Mouse (Mus musculus) stomach, adult 2 months (tissue): ENCODE measurements around the gene Eml4. TPM values are rescaled to one million over a fixed set of nuclear protein-coding genes. Genes with fewer than 3 reads are reported as not detected.

Source experiments
- polyA plus RNA-seq: library from polyadenylated mRNA; depleted of rRNA; stranded (reverse); fragments of >200 nt; gene quantifications from 2 replicates; pipeline ENCODE4 v1.2.3, GENCODE M21; 2012; rRNA removed

The Eml4 gene
- 1.7 and 2.5 TPM in 2 replicates for polyA plus RNA-seq

DNA sequence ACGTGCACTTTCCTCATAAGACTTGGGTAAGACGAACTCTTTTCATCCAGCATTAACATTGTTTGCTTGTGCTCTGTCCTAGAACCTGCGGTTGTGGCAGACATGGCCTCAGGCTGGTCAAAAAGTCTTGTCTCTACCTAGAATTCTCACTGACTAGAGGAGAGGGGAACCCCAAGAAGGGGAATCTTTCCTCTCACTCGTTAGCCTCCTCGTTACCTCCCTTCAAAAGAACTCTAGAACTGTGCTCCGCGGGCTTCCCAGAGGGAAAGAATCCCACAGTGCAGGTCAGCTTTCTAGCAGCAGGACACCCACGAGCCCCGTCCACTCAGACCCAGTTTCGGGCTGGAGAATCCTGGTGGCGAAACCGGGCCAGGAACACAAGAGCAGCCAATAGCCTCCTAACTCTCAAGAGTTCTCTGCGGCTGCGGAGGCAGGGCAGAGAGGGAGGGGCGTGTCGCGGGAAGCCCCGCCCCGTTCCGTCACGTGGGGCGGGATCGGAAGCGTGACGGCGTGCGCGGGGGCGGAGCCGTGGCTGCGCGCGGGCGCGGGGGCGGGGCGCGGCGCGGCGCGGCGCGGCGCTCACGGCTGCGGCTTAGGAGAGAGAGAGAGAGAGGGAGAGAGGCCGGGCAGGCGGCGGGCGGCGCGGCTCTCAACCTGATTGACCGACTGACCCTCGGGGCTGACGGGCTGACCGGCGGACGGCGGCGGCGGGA, at the start of gene Eml4:
Gene Eml4, plus strand, starts transcription at position 553 of the 713 bp plus-strand sequence.

DNA sequence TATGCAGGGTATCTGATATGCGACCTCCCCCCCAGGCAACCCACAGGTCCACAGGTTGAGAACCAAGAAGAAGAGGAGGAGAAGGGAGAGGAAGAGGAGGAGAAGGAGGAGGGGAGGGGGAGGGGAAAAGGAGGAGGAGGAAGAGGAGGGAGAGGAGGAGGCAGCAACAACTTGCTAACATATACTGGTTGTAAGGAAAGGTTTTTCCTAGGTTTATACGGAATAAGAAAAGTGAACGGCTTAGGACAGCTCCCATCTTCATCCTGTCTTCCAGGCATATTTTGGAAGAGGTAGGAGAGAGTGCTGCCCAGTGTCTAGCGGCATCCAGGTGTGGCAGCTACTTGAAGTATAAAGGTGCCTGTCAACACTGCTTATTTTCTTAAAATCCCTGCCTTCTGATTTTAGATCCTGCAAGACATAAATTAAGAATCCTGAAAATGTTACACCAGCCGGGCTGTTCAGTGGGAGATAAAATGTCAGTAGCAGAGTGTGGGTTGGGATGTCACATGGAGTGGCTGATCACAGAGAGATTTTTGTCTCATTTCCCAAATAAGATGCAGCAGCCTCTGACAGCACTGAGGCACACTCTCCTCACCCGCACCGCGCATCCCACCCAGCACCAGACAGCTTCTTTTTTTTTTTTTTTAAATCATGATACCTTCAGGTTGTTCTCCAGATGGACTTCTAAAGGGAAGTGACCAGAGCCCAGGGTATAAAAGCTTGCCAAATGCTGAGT, 166.7 kb downstream of the Eml4 start, which contains the start of gene Cox7a2l:
Gene Cox7a2l, minus strand, starts transcription at position 51 of the 736 bp plus-strand sequence.

Other genes starting within 250 kb of the Eml4 start
- 54.8 and 58.1 TPM in 2 replicates for gene Pkdcc, start 135.6 kb upstream of the Eml4 start, polyA plus RNA-seq
- gene Cox7a2l, start 166.4 kb downstream of the Eml4 start, polyA plus RNA-seq = 39.0 and 56.7 TPM in 2 replicates